Mouse (Mus musculus): ENCODE measurements around the gene Pbld1.
A peak's percentile ranks its signal among the peaks of the same experiment; 100 is the strongest.

Gene Pbld1

GRCm38 (mm10) chr10:63092616-63093550 is 32.9 kb downstream of the Pbld1 start:
- ATAC-seq (ENCODE audit: low TSS enrichment): no peak

GRCm38 (mm10) chr10:63096757-63097156 is 36.8 kb downstream of the Pbld1 start:
- no peak for ATAC-seq (ENCODE audit: low TSS enrichment)

GRCm38 (mm10) chr10:63098191-63098590 is 38.2 kb downstream of the Pbld1 start:
- no peak for ATAC-seq (ENCODE audit: low TSS enrichment)

- peak; percentile 54 for ATAC-seq (ENCODE audit: low TSS enrichment)
Observed at GRCm38 (mm10) chr10:63099521-63099920, 39.6 kb downstream of the Pbld1 start, which contains the start of gene Atoh7. Atoh7 (plus strand) TSS chr10:63099651.

- peak; percentile 93 for ATAC-seq (ENCODE audit: low TSS enrichment)
Observed at GRCm38 (mm10) chr10:63099941-63100562, 40.1 kb downstream of the Pbld1 start.

- peak; percentile 31; the same call in 1 of the 2 replicates for ATAC-seq (ENCODE audit: low TSS enrichment)
Observed at GRCm38 (mm10) chr10:63100657-63101056, 40.7 kb downstream of the Pbld1 start.

GRCm38 (mm10) chr10:63113027-63113604 is 53.2 kb downstream of the Pbld1 start:
- peak; percentile 41; the same call in 1 of the 2 replicates for ATAC-seq (ENCODE audit: low TSS enrichment)

GRCm38 (mm10) chr10:63113716-63114360 is 53.9 kb downstream of the Pbld1 start:
- ATAC-seq (ENCODE audit: low TSS enrichment): no peak

GRCm38 (mm10) chr10:63115881-63116280 is 55.9 kb downstream of the Pbld1 start:
- ATAC-seq (ENCODE audit: low TSS enrichment): no peak

- no peak for ATAC-seq (ENCODE audit: low TSS enrichment)
Observed at GRCm38 (mm10) chr10:63116376-63116775, 56.4 kb downstream of the Pbld1 start.

- ATAC-seq (ENCODE audit: low TSS enrichment): no peak
Observed at GRCm38 (mm10) chr10:63117583-63117982, 57.6 kb downstream of the Pbld1 start.

GRCm38 (mm10) chr10:63119916-63120315 is 60.0 kb downstream of the Pbld1 start:
- no peak for ATAC-seq (ENCODE audit: low TSS enrichment)

- ATAC-seq (ENCODE audit: low TSS enrichment): no peak
Observed at GRCm38 (mm10) chr10:63121961-63122360, 62.0 kb downstream of the Pbld1 start.

- ATAC-seq (ENCODE audit: low TSS enrichment): peak; percentile 77; the same call in 1 of the 2 replicates
Observed at GRCm38 (mm10) chr10:63122516-63122915, 62.6 kb downstream of the Pbld1 start.

- no peak for ATAC-seq (ENCODE audit: low TSS enrichment)
Observed at GRCm38 (mm10) chr10:63123141-63123540, 63.2 kb downstream of the Pbld1 start.

- ATAC-seq (ENCODE audit: low TSS enrichment): no peak
Observed at GRCm38 (mm10) chr10:63124016-63124415, 64.1 kb downstream of the Pbld1 start.

- ATAC-seq (ENCODE audit: low TSS enrichment): no peak
Observed at GRCm38 (mm10) chr10:63125343-63125742, 65.4 kb downstream of the Pbld1 start.

- ATAC-seq (ENCODE audit: low TSS enrichment): no peak
Observed at GRCm38 (mm10) chr10:63126116-63126515, 66.2 kb downstream of the Pbld1 start.

GRCm38 (mm10) chr10:63127156-63127555 is 67.2 kb downstream of the Pbld1 start:
- ATAC-seq (ENCODE audit: low TSS enrichment): no peak

All from frontal cortex, adult (tissue).